Mouse (Mus musculus) CH12.LX (cell line): ENCODE measurements around the gene Emc7. TPM values are rescaled to one million over a fixed set of nuclear protein-coding genes. Genes with fewer than 3 reads are reported as not detected.
"Not testable (repeated sequence)": the region's sequence is repeated elsewhere in the genome, so short reads cannot be mapped to it uniquely, and the experiment has no call there.

Experiments
- DNase-seq: peaks from one replicate; pipeline ENCODE4 v3.0.0-alpha.2; 2013; ENCODE audit errors: extremely low read depth
- H3K27ac ChIP-seq: 2 replicates; pipeline ENCODE4 v1.5.1; 2012; ENCODE audit warnings: low read depth, mild to moderate bottlenecking, control low read depth, moderate library complexity; ENCODE audit not compliant: insufficient read depth
- H3K27me3 ChIP-seq: replicated peaks from 2 replicates; pipeline ENCODE3; 2012; ENCODE audit warnings: inconsistent platforms
- H3K36me3 ChIP-seq, 2 experiments: replicated peaks in 1 of 2; 2 replicates each; pipeline versions ENCODE3 to v1.6.1; 2012; ENCODE audit warnings: inconsistent platforms in 1 of 2, low read length in 1 of 2, mild to moderate bottlenecking in 1 of 2, mixed read lengths in 1 of 2, moderate library complexity in 1 of 2; ENCODE audit not compliant: control insufficient read depth in 1 of 2, insufficient read depth in 1 of 2
- H3K4me1 ChIP-seq, 2 experiments: 2 replicates each; pipeline ENCODE4 v1.6.1; 2012; ENCODE audit warnings: inconsistent platforms in 1 of 2, moderate library complexity in 1 of 2; ENCODE audit not compliant: insufficient read depth in 2 of 2, control insufficient read depth in 1 of 2
- H3K4me2 ChIP-seq: 2 replicates; pipeline ENCODE4 v1.6.1; 2012; ENCODE audit warnings: low read depth, mild to moderate bottlenecking, control low read depth; ENCODE audit not compliant: poor library complexity, insufficient read depth, severe bottlenecking
- H3K4me3 ChIP-seq, 3 experiments: fragments of 150-350 bp in 1 of 3; sonication (generic) in 1 of 3; replicated peaks in 1 of 3; 2 replicates each; pipeline versions ENCODE3 to v1.5.1; 2011 to 2012; ENCODE audit warnings: low read depth in 2 of 3, low read length in 2 of 3, mild to moderate bottlenecking in 2 of 3, moderate library complexity in 2 of 3, control low read depth in 1 of 3, improper control_type of control experiment in 1 of 3, inconsistent platforms in 1 of 3, mixed read lengths in 1 of 3; ENCODE audit not compliant: poor library complexity in 1 of 3
- H3K79me2 ChIP-seq: replicated peaks from 2 replicates; pipeline ENCODE4 v1.6.1; 2012; ENCODE audit warnings: mild to moderate bottlenecking, moderate library complexity; ENCODE audit not compliant: control insufficient read depth, poor library complexity, insufficient read depth, severe bottlenecking; ENCODE audit errors: extremely low read depth
- H3K9ac ChIP-seq: 2 replicates; pipeline ENCODE4 v1.6.1; 2012; ENCODE audit warnings: low read depth, mild to moderate bottlenecking, control low read depth, moderate library complexity; ENCODE audit not compliant: insufficient read depth
- H3K9me3 ChIP-seq: replicated peaks from 2 replicates; pipeline ENCODE3; 2012; ENCODE audit warnings: low read length, inconsistent platforms, mixed read lengths
- BHLHE40 ChIP-seq: IDR thresholded peaks from 2 replicates; pipeline ENCODE4 v1.6.1; 2011; ENCODE audit warnings: mild to moderate bottlenecking, low read depth, low read length, improper control_type of control experiment
- CHD2 ChIP-seq: IDR thresholded peaks from 2 replicates; pipeline ENCODE4 v1.6.1; 2011; ENCODE audit warnings: low read length, improper control_type of control experiment
- CTCF ChIP-seq, 2 experiments: IDR thresholded peaks in 1 of 2; conservative IDR thresholded peaks in 1 of 2; 2 replicates each; pipeline ENCODE4 v1.5.1; 2011 to 2012; ENCODE audit warnings: low read depth in 2 of 2, low read length in 2 of 2, improper control_type of control experiment in 1 of 2, inconsistent platforms in 1 of 2, mild to moderate bottlenecking in 1 of 2, moderate library complexity in 1 of 2
- E2F4 ChIP-seq: IDR thresholded peaks from 2 replicates; pipeline ENCODE4 v1.6.1; 2011; ENCODE audit warnings: low read depth, low read length, improper control_type of control experiment; ENCODE audit not compliant: insufficient replicate concordance
- ELF1 ChIP-seq: IDR thresholded peaks from 2 replicates; pipeline ENCODE4 v1.6.1; 2014; ENCODE audit warnings: low read depth, mild to moderate bottlenecking, inconsistent platforms, low read length, improper control_type of control experiment
- EP300 ChIP-seq: IDR thresholded peaks from 2 replicates; pipeline ENCODE4 v1.6.1; 2011; ENCODE audit warnings: low read length, improper control_type of control experiment
- ETS1 ChIP-seq: conservative IDR thresholded peaks from 2 replicates; pipeline ENCODE4 v1.6.1; 2012; ENCODE audit warnings: low read depth, mild to moderate bottlenecking, inconsistent platforms, low read length, improper control_type of control experiment, moderate library complexity
- IRF4 ChIP-seq: IDR thresholded peaks from 2 replicates; pipeline ENCODE4 v1.6.1; 2014; ENCODE audit warnings: low read depth, mild to moderate bottlenecking, inconsistent platforms, low read length, improper control_type of control experiment
- KAT2A ChIP-seq: IDR thresholded peaks from 2 replicates; pipeline ENCODE4 v1.6.1; 2012; ENCODE audit warnings: low read length, improper control_type of control experiment, inconsistent platforms; ENCODE audit not compliant: insufficient replicate concordance
- MAFK ChIP-seq: IDR thresholded peaks from 2 replicates; pipeline ENCODE4 v1.6.1; 2011; ENCODE audit warnings: low read length, improper control_type of control experiment; ENCODE audit not compliant: insufficient replicate concordance
- MEF2A ChIP-seq: IDR thresholded peaks from 2 replicates; pipeline ENCODE4 v1.6.1; 2014; ENCODE audit warnings: low read depth, mild to moderate bottlenecking, inconsistent platforms, low read length, improper control_type of control experiment, borderline replicate concordance
- PAX5 ChIP-seq: IDR thresholded peaks from 2 replicates; pipeline ENCODE4 v1.6.1; 2012; ENCODE audit warnings: low read length, inconsistent platforms, mixed read lengths
- UBTF ChIP-seq: IDR thresholded peaks from 2 replicates; pipeline ENCODE4 v1.6.1; 2012; ENCODE audit warnings: low read depth, mild to moderate bottlenecking, inconsistent platforms, low read length, improper control_type of control experiment, moderate library complexity
- ZKSCAN1 ChIP-seq: IDR thresholded peaks from 2 replicates; pipeline ENCODE4 v1.6.1; 2012; ENCODE audit warnings: low read depth, inconsistent platforms, low read length, improper control_type of control experiment, borderline replicate concordance
- ZNF384 ChIP-seq: IDR thresholded peaks from 2 replicates; pipeline ENCODE4 v1.6.1; 2012; ENCODE audit warnings: low read depth, low read length, improper control_type of control experiment, inconsistent platforms
- dilution Hi-C: fragments of 300-500 bp; cut with MboI; formaldehyde crosslinking; loops from 2 replicates; pipeline ENCODE4 v1.14.3; 2020; ENCODE audit warnings: low sequenced_read_pairs; ENCODE audit not compliant: extremely low pct_unique_long_range_greater_than_20kb, extremely low pct_ligation_motif_present
- in situ Hi-C: fragments of 300-500 bp; cut with MboI; formaldehyde crosslinking; loops from 3 replicates; pipeline ENCODE4 v1.14.3; 2019; ENCODE audit warnings: low sequenced_read_pairs, low pct_ligation_motif_present, low pct_unique_long_range_greater_than_20kb, mixed read lengths
- polyA plus RNA-seq: library from polyadenylated mRNA; unstranded; fragments of >175 nt; gene quantifications from 2 replicates; pipeline ENCODE4 v1.2.1, GENCODE M21; 2012; ENCODE audit warnings: low read depth; ENCODE audit not compliant: insufficient read length
- total RNA-seq, 2 experiments: library from RNA; depleted of rRNA; stranded (reverse); fragments of 300-350 nt in 1 of 2; fragments of >200 nt in 1 of 2; gene quantifications; 2 replicates each; pipeline ENCODE4 v1.2.3; 2012 to 2014

Gene Emc7
- total and polyA plus RNA-seq, 3 experiments: 16.5 to 26.6 (median 25.6) TPM

- dilution Hi-C loops (no loop called here), in situ Hi-C loops (no loop called here)
- Histone ChIP-seq H3K4me3 (no peak overlapping the region), H3K27me3 (no peaks in the 10 kb centered on the region), H3K79me2 (no peaks in the 10 kb centered on the region), H3K27ac (no peak overlapping the region), H3K9ac (no peak overlapping the region), H3K4me1 (peaks cover 3 to 11% of the 10 kb centered on the region in 2 experiments; a peak in 3 of 4 replicates), H3K36me3 (no peaks in the 10 kb centered on the region), H3K9me3 (no peaks in the 10 kb centered on the region), H3K4me2 (no peak overlapping the region)
- no peak for DNase-seq
- TF ChIP-seq PAX5: no peak
- TF ChIP-seq ZNF384: no peak
- no peak for TF ChIP-seq ZKSCAN1
- no peak for TF ChIP-seq BHLHE40
- TF ChIP-seq CHD2: no peak
- no peak for TF ChIP-seq ETS1
- no peak for TF ChIP-seq E2F4
- no peak for TF ChIP-seq EP300
- TF ChIP-seq MEF2A: no peak
- no peak for TF ChIP-seq MAFK
- no peak for TF ChIP-seq ELF1
- TF ChIP-seq UBTF: no peak
- no peak for TF ChIP-seq KAT2A
- no peak for TF ChIP-seq CTCF (conservative IDR thresholded peaks at IDR 0.05 in 1 of 2, IDR thresholded peaks at IDR 0.05 in 1 of 2; ENCODE audit: low read depth in 2 of 2, low read length in 2 of 2)
Observed at GRCm38 (mm10) chr2:112445511-112445910, 9.3 kb upstream of the Emc7 start.

- not testable (repeated sequence) for H3K27ac ChIP-seq
Observed at GRCm38 (mm10) chr2:112448046-112448445, 6.8 kb upstream of the Emc7 start.

More at GRCm38 (mm10) chr2:112448046-112448445, 6.8 kb upstream of the Emc7 start:
- H3K4me2 ChIP-seq, H3K9me3 ChIP-seq, H3K4me3 ChIP-seq, H3K79me2 ChIP-seq, in situ Hi-C loops, H3K27me3 ChIP-seq, DNase-seq, H3K36me3 ChIP-seq, dilution Hi-C loops, H3K9ac ChIP-seq: not testable (repeated sequence)
- peak; percentile 52; the same call in 1 of the 2 replicates for TF ChIP-seq IRF4
- peaks cover 3 to 22% of the 10 kb centered on the region in 2 experiments; a peak in 3 of 4 replicates for H3K4me1 ChIP-seq
